Mouse (Mus musculus) inflammation-experienced regulatory T-cells, adult 6 months (primary cell): ENCODE measurements around the gene Gm7356. TPM values are rescaled to one million over a fixed set of nuclear protein-coding genes. Genes with fewer than 3 reads are reported as not detected.
"Not testable (repeated sequence)": the region's sequence is repeated elsewhere in the genome, so short reads cannot be mapped to it uniquely, and the experiment has no call there.

Experiments used
- ATAC-seq: one replicate; pipeline ENCODE4 v1.8.0; 2017
- polyA plus RNA-seq, 3 experiments: library from polyadenylated mRNA; unstranded; fragments of 100-300 nt; shearing (Covaris generic); gene quantifications; one replicate each; pipeline ENCODE4 v1.2.1; 2017

The Gm7356 gene
- not detected for polyA plus RNA-seq

DNA sequence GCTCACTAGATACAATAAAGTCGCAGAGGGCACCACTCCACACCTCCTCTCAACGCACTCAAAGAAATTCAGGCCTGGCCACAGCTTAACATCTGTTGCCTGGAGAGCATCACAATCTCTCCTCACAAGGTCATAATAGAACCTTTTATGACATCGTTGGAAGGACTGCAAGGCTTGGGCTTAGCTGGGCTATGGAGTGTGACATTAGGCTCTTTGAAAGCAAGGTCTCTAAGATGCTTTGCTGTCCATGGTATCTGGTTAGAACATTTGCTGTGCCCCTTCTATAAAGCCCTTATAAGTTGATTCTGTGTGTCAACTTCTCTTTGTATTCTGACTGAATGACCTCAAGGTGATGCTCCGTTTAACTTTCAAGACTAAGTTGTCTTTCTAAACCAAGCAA is at the start of gene Gm7356:
Gene Gm7356 (minus strand): TSS at position 101 of the 400 bp plus-strand sequence.
- ATAC-seq, result not testable (repeated sequence)

DNA sequence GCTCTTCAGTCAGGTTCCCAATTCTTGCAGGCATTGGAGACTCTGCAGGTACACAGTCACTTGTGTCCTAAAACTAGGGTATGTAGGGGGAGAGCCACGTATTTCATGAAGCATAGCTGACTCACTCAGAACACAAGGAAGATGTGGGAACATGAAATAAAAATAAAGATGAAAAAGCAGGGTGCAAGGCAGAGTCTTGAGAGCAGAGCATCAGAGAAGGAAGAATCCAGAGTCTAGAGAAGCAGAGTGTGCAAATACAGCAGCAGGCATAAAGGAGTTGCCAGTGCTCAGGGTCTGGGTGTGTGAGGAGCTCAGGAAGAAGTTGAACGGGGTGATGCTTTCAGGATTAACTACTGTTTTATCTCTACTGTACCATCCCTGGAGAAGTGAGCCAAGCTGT is 38.4 kb upstream of the Gm7356 start:
- ATAC-seq, result not testable (repeated sequence)

DNA sequence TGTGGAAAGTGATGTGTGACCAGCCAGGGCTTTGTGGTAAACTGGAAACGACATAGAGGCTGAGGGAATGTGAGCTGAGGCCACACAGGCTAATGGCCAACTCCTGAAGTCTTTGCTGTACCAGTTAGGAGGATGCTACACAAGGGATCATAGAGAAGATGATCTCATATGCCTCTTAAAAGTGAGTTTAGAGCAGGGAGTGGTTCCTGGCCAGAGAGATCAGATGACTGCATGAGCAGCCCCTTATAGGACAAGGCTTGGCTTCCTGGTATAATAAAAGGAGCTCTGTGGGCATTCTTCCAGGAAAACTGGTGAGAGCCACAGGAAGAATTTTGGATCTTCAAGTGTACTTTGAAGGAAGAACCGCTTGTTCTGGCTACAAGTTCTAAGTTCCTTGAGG is 33.5 kb upstream of the Gm7356 start:
- not testable (repeated sequence) for ATAC-seq

DNA sequence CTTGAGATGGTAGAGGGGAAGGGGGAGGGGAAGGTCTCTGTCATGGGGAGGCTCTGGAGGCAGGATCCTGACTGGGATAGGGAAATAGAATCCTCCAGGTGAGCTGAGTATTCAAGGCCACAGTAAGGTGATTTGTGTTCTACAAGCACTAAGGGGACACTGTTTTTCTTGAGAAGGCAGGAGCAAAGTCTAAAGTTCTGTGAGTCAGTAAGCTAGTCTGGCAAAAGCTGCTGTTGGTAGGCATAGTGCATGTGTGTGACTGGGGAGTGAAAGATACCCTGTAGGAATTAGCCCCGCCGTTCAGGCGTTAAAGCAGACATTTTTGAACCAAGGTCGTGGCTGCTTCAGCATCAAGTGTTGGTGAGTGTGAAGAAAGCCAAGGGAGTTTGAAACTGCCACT is 32.6 kb upstream of the Gm7356 start:
- ATAC-seq, result not testable (repeated sequence)

DNA sequence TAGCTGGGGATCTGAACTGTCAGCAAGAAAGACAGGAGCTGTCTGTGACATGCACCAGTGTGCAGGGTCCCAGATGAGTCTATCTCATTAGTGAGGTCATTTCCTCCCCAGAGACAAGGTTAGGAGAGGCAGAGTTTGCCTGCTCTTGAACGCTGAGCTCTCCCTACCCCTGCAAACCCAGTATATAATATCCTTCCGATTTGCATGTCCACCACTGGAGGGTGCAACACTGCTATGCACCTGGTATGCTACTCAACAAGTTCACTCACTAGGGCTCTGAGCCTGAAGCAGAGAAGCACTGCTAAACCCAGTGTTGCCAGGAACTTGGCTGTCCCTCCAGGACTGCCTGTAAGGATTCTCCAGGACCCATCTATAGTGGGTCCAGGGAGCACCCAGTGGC is 10.1 kb downstream of the Gm7356 start:
- not testable (repeated sequence) for ATAC-seq

DNA sequence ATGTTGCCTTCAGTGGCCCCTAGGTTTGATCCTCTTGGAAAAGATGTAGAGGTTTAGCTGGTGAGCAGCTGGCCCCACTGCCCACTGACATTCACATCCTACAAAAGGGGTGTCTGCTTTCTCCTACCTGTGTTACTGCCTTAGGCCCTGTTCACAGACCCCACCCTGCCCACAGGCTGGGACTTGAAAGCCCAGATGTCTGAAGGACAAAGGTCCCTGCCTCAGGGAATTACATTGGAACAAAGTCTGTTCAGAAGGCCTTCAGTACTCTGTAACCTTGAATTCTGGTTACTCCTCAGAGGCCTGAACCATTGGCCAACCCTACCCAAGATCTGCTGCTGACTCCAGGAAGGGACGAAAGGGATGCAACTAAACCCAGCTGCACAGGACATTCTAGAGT is 15.8 kb downstream of the Gm7356 start:
- ATAC-seq, result no peak

DNA sequence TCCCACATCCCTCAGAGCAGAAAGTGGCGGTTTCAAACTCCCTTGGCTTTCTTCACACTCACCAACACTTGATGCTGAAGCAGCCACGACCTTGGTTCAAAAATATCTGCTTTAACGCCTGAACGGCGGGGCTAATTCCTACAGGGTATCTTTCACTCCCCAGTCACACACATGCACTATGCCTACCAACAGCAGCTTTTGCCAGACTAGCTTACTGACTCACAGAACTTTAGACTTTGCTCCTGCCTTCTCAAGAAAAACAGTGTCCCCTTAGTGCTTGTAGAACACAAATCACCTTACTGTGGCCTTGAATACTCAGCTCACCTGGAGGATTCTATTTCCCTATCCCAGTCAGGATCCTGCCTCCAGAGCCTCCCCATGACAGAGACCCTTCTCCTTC is 32.7 kb downstream of the Gm7356 start:
- not testable (repeated sequence) for ATAC-seq

DNA sequence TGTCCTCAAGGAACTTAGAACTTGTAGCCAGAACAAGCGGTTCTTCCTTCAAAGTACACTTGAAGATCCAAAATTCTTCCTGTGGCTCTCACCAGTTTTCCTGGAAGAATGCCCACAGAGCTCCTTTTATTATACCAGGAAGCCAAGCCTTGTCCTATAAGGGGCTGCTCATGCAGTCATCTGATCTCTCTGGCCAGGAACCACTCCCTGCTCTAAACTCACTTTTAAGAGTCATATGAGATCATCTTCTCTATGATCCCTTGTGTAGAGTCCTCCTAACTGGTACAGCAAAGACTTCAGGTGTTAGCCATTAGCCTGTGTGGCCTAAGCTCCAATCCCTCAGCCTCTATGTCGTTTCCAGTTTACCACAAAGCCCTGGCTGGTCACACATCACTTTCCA is 33.6 kb downstream of the Gm7356 start:
- ATAC-seq, result not testable (repeated sequence)

DNA sequence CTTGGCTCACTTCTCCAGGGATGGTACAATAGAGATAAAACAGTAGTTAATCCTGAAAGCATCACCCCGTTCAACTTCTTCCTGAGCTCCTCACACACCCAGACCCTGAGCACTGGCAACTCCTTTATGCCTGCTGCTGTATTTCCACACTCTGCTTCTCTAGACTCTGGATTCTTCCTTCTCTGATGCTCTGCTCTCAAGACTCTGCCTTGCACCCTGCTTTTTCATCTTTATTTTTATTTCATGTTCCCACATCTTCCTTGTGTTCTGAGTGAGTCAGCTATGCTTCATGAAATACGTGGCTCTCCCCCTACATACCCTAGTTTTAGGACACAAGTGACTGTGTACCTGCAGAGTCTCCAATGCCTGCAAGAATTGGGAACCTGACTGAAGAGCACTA is 38.5 kb downstream of the Gm7356 start:
- not testable (repeated sequence) for ATAC-seq

DNA sequence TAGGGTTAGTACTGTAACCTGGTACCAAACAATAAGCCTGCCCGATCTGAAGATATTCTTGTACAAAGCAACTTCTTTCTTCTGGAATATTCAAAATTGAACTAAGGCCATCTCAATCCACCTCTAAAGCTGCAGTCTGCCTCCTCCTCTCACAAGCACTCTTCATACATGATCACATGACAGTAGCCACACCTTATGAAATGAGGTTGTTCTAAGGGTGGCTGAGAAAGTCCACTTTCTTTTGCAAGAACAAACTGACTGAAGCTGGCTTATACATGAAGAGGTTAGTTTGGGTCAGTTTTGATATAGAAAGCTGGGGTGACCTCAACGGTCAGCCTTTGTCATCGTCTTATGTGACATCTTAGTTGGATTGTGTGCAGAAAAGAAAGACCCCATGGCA is 41.3 kb downstream of the Gm7356 start:
- ATAC-seq, result not testable (repeated sequence)

DNA sequence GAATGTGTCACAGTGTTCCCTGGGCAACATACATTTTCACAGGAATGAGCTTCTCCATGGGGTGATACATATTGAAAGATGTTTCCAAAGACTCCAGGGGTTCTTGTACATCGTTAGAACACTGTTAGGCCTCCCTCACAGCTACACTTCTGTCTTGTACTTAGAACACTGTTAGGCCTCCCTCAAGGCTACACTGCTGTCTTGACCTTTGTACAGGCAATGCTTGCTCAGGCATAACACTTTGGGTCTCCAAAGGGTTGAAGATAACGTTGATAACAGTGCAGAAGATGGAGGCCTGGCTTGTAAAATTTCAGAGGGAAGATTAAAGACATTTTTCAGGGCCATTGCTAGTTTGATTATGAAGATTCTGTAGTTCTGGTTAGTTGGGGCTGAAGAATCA is 45.4 kb downstream of the Gm7356 start:
- ATAC-seq, result not testable (repeated sequence)

DNA sequence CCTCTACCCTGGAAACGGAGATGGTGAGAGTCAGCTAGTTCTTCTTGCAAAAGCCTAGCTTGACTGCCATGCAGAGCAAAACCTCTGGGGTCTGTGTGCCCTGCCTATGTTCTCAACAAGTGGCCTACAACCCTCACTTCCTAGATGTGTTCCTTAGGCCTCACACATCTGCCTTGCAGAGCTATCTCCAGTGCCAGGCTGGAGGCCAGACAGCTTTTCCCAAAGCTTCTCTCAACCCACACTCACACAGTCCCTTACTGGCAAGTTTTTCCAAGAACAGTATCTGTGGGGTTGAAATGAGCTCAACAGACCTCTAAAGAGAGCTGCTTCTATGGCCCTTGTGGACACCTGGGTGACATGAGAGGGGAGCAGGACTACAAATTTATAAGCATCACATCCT is 51.9 kb downstream of the Gm7356 start:
- ATAC-seq, result not testable (repeated sequence)

Other genes with a start within 250 kb of the Gm7356 start
- 1 to 10 TPM; 1.0 to 2.6 (median 2.0) TPM for gene Afdn, start 243.2 kb downstream of the Gm7356 start, polyA plus RNA-seq
- not detected for gene Tcte2, start 241.9 kb downstream of the Gm7356 start, polyA plus RNA-seq
- gene Gm7168, start 55.3 kb downstream of the Gm7356 start, polyA plus RNA-seq, result not detected
- gene Gm7358, start 55.8 kb upstream of the Gm7356 start, polyA plus RNA-seq, result not detected
- under 1 TPM in 1 of 3 experiments, not detected in 2; 0.11 TPM for gene Dact2, start 200.6 kb upstream of the Gm7356 start, polyA plus RNA-seq